Mouse (Mus musculus) heart, embryonic 11.5 days (tissue): Measurements from ENCODE around the gene Gng7. TPM values are rescaled to one million over a fixed set of nuclear protein-coding genes. Genes with fewer than 3 reads are reported as not detected.

Experiments
- ATAC-seq: fragments of 200-750 bp; cut with Nextera tagmentation; replicated peaks from 2 replicates; pipeline ENCODE4 v1.8.0; 2017; ENCODE audit warnings: moderate library complexity; ENCODE audit not compliant: insufficient number of reproducible peaks, low FRiP score, low TSS enrichment
- H3K27ac ChIP-seq: fragments of 300-500 bp; sonication (generic); 2 replicates; pipeline ENCODE4 v1.5.1; 2014; ENCODE audit warnings: mild to moderate bottlenecking, low read depth, low read length
- H3K27me3 ChIP-seq: fragments of 300-500 bp; sonication (generic); 2 replicates; pipeline ENCODE4 v1.6.1; 2014; ENCODE audit warnings: mild to moderate bottlenecking, low read length, mixed read lengths; ENCODE audit not compliant: control insufficient read depth, insufficient read depth
- H3K36me3 ChIP-seq: fragments of 300-500 bp; sonication (generic); 2 replicates; pipeline ENCODE4 v1.6.1; 2014; ENCODE audit warnings: mild to moderate bottlenecking, low read length, moderate library complexity, mixed read lengths; ENCODE audit not compliant: control insufficient read depth, insufficient read depth
- H3K4me1 ChIP-seq: fragments of 300-500 bp; sonication (generic); 2 replicates; pipeline ENCODE4 v1.6.1; 2014; ENCODE audit warnings: low read length; ENCODE audit not compliant: control insufficient read depth, insufficient read depth
- H3K4me2 ChIP-seq: fragments of 300-500 bp; sonication (generic); 2 replicates; pipeline ENCODE4 v1.6.1; 2014; ENCODE audit warnings: mild to moderate bottlenecking, moderate library complexity
- H3K4me3 ChIP-seq: fragments of 300-500 bp; sonication (generic); 2 replicates; pipeline ENCODE4 v1.5.1; 2014; ENCODE audit warnings: low read depth, low read length
- H3K9ac ChIP-seq: fragments of 300-500 bp; sonication (generic); 2 replicates; pipeline ENCODE4 v1.6.1; 2014; ENCODE audit warnings: mild to moderate bottlenecking, low read depth, low read length, moderate library complexity
- H3K9me3 ChIP-seq: fragments of 300-500 bp; sonication (generic); replicated peaks from 2 replicates; pipeline ENCODE4 v1.6.1; 2016; ENCODE audit warnings: low read length; ENCODE audit not compliant: control insufficient read depth
- WGBS: fragments of 180-500 bp; shearing (Covaris S2); extraction: QIAGEN DNeasy Blood & Tissue Kit; methylation state at CpG from one replicate; pipeline ENCODE4 v1.1.7; 2014; ENCODE audit not compliant: insufficient replicate concordance; 5-methylcytosine and 5-hydroxymethylcytosine counted together
- polyA plus RNA-seq: library from polyadenylated mRNA; unstranded; fragments of >200 nt; fragmentation: Nextera tagmentation; extraction: Ambion mirVana; gene quantifications from 2 replicates; pipeline ENCODE4 v1.2.1, GENCODE M21; 2014

Gene Gng7
- polyA plus RNA-seq, 1 experiment from 2014 or later: 1.4 TPM

- Histone ChIP-seq H3K4me1 (peaks cover 11% of the 10 kb centered on the region), H3K27me3 (peaks cover 2% of the 10 kb centered on the region; the same call in 1 of the 2 replicates), H3K9me3 (peaks cover 4% of the 10 kb centered on the region; the same call in 1 of the 2 replicates), H3K27ac (0 out of 2 replicates have a peak overlapping the region, but pooled peaks have one; percentile 41), H3K4me3 (no peak overlapping the region), H3K4me2 (no peak overlapping the region), H3K36me3 (no peaks in the 10 kb centered on the region), H3K9ac (no peak overlapping the region)
- 37% methylated on average over 11 of the region's 11 CpGs for WGBS
- no peak for ATAC-seq
Observed at GRCm38 (mm10) chr10:80972071-80972987, 42.4 kb downstream of the Gng7 start.

DNA sequence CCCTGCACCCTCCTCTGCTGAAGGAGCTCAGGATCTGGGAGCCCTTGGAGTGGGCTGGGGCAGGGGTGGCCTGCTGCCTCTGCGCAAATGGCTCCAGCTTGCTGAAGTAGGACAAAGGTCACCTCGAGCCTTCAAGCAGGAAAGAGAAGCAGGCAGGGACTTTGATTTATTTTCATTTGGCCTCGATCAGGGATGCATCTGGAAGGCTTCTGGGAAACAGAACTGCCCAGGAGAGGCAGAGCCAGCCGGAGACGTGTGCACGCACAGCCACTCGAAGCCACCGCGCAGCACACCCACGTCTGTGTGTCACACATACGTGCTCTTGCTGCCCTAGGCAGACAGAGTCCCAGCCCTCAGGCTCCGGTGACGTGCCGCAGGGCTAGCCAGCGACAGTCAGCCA is 43.2 kb downstream of the Gng7 start:
- 71% methylated on average over 15 of the region's 15 CpGs for WGBS
- Histone ChIP-seq H3K27me3 (peaks cover 2% of the 10 kb centered on the region; the same call in 1 of the 2 replicates), H3K4me1 (peaks cover 11% of the 10 kb centered on the region), H3K36me3 (no peaks in the 10 kb centered on the region), H3K9ac (no peak overlapping the region), H3K27ac (no peak overlapping the region), H3K9me3 (peaks cover 4% of the 10 kb centered on the region; the same call in 1 of the 2 replicates), H3K4me3 (no peak overlapping the region), H3K4me2 (no peak overlapping the region)
- no peak for ATAC-seq

GRCm38 (mm10) chr10:80970159-80970558 is 44.6 kb downstream of the Gng7 start:
- H3K4me3 ChIP-seq: no peak overlapping the region
- WGBS: 80% methylated on average over 8 of the region's 8 CpGs
- H3K9ac ChIP-seq: no peak overlapping the region
- H3K4me2 ChIP-seq: no peak overlapping the region
- H3K9me3 ChIP-seq: peaks cover 4% of the 10 kb centered on the region; the same call in 1 of the 2 replicates
- H3K36me3 ChIP-seq: no peaks in the 10 kb centered on the region
- ATAC-seq: no peak
- H3K27me3 ChIP-seq: peaks cover 2% of the 10 kb centered on the region; the same call in 1 of the 2 replicates
- no peak overlapping the region for H3K27ac ChIP-seq
- peaks cover 15% of the 10 kb centered on the region for H3K4me1 ChIP-seq

GRCm38 (mm10) chr10:80969298-80969697 is 45.4 kb downstream of the Gng7 start:
- WGBS: 78% methylated on average over 3 of the region's 3 CpGs
- no peak overlapping the region for H3K9ac ChIP-seq
- H3K9me3 ChIP-seq: peaks cover 4% of the 10 kb centered on the region; the same call in 1 of the 2 replicates

DNA sequence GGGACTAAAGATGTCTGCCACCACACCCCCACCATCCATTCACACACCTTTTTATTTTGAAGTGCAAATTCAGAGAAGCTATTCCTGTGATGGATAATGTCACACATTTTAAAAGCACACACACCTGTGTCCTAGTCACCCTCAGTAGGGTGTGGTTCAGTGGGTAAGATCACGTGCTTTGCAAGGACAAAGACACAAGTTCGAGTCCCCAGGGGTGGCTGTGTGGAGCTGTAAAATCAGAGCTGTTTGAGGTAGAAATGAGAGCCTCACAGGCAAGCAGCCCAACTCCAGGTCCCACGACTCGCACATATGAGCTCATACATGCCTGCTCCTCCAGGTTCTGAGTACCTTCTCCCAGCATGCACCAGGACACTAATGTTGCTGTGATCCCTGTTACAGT is 46.6 kb downstream of the Gng7 start:
- no peak overlapping the region for H3K4me3 ChIP-seq
- H3K36me3 ChIP-seq: no peaks in the 10 kb centered on the region
- H3K27ac ChIP-seq: no peak overlapping the region
- H3K4me1 ChIP-seq: peaks cover 30% of the 10 kb centered on the region
- no peak overlapping the region for H3K4me2 ChIP-seq
- H3K27me3 ChIP-seq: peaks cover 2% of the 10 kb centered on the region; the same call in 1 of the 2 replicates
- 86% methylated on average over 4 of the region's 4 CpGs for WGBS
- peaks cover 4% of the 10 kb centered on the region; the same call in 1 of the 2 replicates for H3K9me3 ChIP-seq
- H3K9ac ChIP-seq: no peak overlapping the region
- ATAC-seq: no peak

More at GRCm38 (mm10) chr10:80969298-80969697, 45.4 kb downstream of the Gng7 start:
- Histone ChIP-seq H3K4me3 (no peak overlapping the region), H3K27me3 (peaks cover 2% of the 10 kb centered on the region; the same call in 1 of the 2 replicates), H3K36me3 (no peaks in the 10 kb centered on the region), H3K27ac (no peak overlapping the region), H3K4me2 (no peak overlapping the region), H3K4me1 (peaks cover 19% of the 10 kb centered on the region)
- no peak for ATAC-seq

DNA sequence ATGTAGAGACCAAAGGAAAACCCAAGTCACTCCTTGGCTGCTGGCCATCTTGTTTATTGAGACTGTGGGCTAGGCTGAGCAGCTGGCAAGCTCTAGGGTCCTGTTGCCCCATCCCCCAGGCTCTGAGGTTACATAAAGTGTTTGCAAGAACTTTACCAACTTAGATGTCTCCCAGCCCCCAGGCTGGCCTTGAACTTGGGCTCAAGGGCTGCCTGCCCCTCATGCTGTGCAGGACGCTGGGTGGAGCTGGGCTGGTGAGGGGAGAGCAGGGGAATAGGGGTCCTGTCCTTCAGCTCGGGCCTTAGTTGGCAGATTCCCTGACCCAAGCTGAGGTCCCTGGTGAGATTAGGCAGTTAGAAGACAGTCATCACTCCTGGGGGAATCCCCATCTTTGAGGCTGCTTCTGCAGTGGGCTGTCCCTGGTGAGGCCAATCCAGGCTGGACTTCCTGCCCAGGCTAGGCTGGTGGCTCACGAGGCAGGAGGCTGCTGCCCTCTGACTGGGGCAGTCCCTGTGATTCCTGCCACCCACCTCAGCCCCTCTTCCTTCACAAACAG is 47.6 kb downstream of the Gng7 start:
- Histone ChIP-seq H3K4me2 (no peak overlapping the region), H3K9ac (no peak overlapping the region), H3K27ac (no peak overlapping the region), H3K4me1 (peaks cover 28% of the 10 kb centered on the region), H3K9me3 (peaks cover 4% of the 10 kb centered on the region; the same call in 1 of the 2 replicates), H3K4me3 (no peak overlapping the region), H3K36me3 (no peaks in the 10 kb centered on the region), H3K27me3 (peaks cover 2% of the 10 kb centered on the region; the same call in 1 of the 2 replicates)
- ATAC-seq: no peak
- 48% methylated on average over 3 of the region's 3 CpGs for WGBS

DNA sequence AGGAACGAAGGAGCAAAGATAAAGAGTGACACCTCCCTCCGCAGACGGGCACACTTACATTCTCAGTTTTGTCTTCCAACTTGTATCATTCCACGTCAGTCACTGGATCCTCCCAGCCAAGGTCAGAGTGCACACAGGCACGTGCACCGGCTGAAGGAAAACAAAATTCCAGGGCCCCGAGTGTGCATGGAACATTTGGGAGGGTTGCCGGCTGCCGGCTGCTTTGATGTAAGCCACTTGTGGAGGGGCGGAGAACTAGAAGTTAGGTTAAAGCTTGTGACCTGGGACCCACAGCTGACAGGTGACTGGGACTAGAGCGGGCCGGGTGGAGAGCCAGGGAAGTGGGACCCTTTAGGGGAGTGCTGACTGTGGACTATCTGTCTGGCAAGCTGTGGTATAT is 48.4 kb downstream of the Gng7 start:
- Histone ChIP-seq H3K9ac (no peak overlapping the region), H3K27ac (no peak overlapping the region), H3K9me3 (peaks cover 4% of the 10 kb centered on the region; the same call in 1 of the 2 replicates), H3K4me1 (peaks cover 34% of the 10 kb centered on the region), H3K27me3 (peaks cover 2% of the 10 kb centered on the region; the same call in 1 of the 2 replicates), H3K4me2 (no peak overlapping the region), H3K4me3 (no peak overlapping the region), H3K36me3 (no peaks in the 10 kb centered on the region)
- WGBS: 28% methylated on average over 12 of the region's 12 CpGs
- no peak for ATAC-seq

GRCm38 (mm10) chr10:80963031-80963975 is 51.4 kb downstream of the Gng7 start:
- ATAC-seq: 0 out of 2 replicates have a peak, but pooled peaks have one; percentile 24
- Histone ChIP-seq H3K9ac (peak overlapping the region; percentile 24; the same call in 1 of the 2 replicates), H3K4me2 (peak overlapping the region; percentile 12), H3K4me1 (peaks cover 40% of the 10 kb centered on the region), H3K4me3 (no peak overlapping the region), H3K9me3 (no peaks in the 10 kb centered on the region), H3K36me3 (no peaks in the 10 kb centered on the region), H3K27me3 (no peaks in the 10 kb centered on the region), H3K27ac (peak overlapping the region; percentile 10; the same call in 1 of the 2 replicates)
- 35% methylated on average over 12 of the region's 12 CpGs for WGBS
